15 mouse cellular contexts compared by ENCODE assay signal in genomic region chr12:12178391-12178790, GRCm38 (mm10).
A peak's percentile ranks its signal among the peaks of the same experiment; 100 is the strongest.
DNase-seq lines count a peak whose midpoint lies in the region; ATAC-seq and TF ChIP-seq lines count a peak whose summit lies in the region.
"Had no signal": no experiment of that assay in that cellular context is flagged by ENCODE, and none has a peak within 500 bp of the region (broad histone marks: within the 10 kb centered on the region; RNA-seq: fewer than 3 reads in every experiment).

No protein-coding gene starts in this region.

- WGBS in heart, adult 2 months: 47% methylated on average over 2 of the region's 2 CpGs
- 50% methylated on average over 2 of the region's 2 CpGs for WGBS in heart, embryonic 12.5 days
- WGBS in hindbrain, postnatal 0 days: 53% methylated on average over 2 of the region's 2 CpGs

- ATAC-seq in heart, embryonic 12.5 days (ENCODE audit: insufficient number of reproducible peaks, low FRiP score): no peak
- no peak for ATAC-seq in hindbrain, postnatal 0 days

- no peak overlapping the region for H3K4me3 ChIP-seq in heart, adult 2 months
- H3K4me3 ChIP-seq in heart, embryonic 12.5 days: no peak overlapping the region
- no peak overlapping the region for H3K4me3 ChIP-seq in hindbrain, postnatal 0 days (ENCODE audit: low read length)
- H3K4me3 ChIP-seq: limb, embryonic 12.5 days; lung, embryonic 15.5 days; midbrain, embryonic 12.5 days had no signal

- no peak for TF ChIP-seq EP300 in heart, adult 2 months (IDR thresholded peaks at IDR 0.05; ENCODE audit: insufficient read depth, low read depth, low read length)

- peaks cover 4% of the 10 kb centered on the region; the same call in 1 of the 2 replicates for H3K4me1 ChIP-seq in heart, adult 2 months (ENCODE audit: control insufficient read depth, insufficient read depth, low read length)
- H3K4me1 ChIP-seq in heart, embryonic 12.5 days (replicated peaks): peaks cover 35% of the 10 kb centered on the region
- H3K4me1 ChIP-seq in hindbrain, postnatal 0 days (ENCODE audit: insufficient read depth, low read length): peaks cover 8% of the 10 kb centered on the region

- no peaks in the 10 kb centered on the region for H3K9me3 ChIP-seq in heart, embryonic 12.5 days (replicated peaks)
- no peaks in the 10 kb centered on the region for H3K9me3 ChIP-seq in hindbrain, postnatal 0 days (ENCODE audit: low read length)
- H3K9me3 ChIP-seq: limb, embryonic 12.5 days; lung, embryonic 15.5 days; midbrain, embryonic 12.5 days had no signal

- peak overlapping the region; percentile 17; the same call in 1 of the 2 replicates for H3K27ac ChIP-seq in heart, adult 2 months
- no peak overlapping the region for H3K27ac ChIP-seq in heart, embryonic 12.5 days (ENCODE audit: poor library complexity, severe bottlenecking)
- H3K27ac ChIP-seq in hindbrain, postnatal 0 days: no peak overlapping the region
- H3K27ac ChIP-seq: limb, embryonic 12.5 days; lung, embryonic 15.5 days; midbrain, embryonic 12.5 days; stomach, postnatal 0 days had no signal

- H3K27me3 ChIP-seq in heart, adult 2 months (ENCODE audit: control insufficient read depth, insufficient read depth, low read length): no peaks in the 10 kb centered on the region
- H3K27me3 ChIP-seq in heart, embryonic 12.5 days (replicated peaks): 0 out of 2 replicates have a peak, but pooled peaks cover 4% of the 10 kb centered on the region
- H3K27me3 ChIP-seq in hindbrain, postnatal 0 days (ENCODE audit: insufficient read depth, low read length): no peaks in the 10 kb centered on the region
- H3K27me3 ChIP-seq: CH12.LX; limb, embryonic 12.5 days; lung, embryonic 15.5 days; midbrain, embryonic 12.5 days had no signal

- H3K36me3 ChIP-seq in heart, adult 2 months (ENCODE audit: control insufficient read depth, insufficient read depth, low read length): no peaks in the 10 kb centered on the region
- no peaks in the 10 kb centered on the region for H3K36me3 ChIP-seq in heart, embryonic 12.5 days
- no peaks in the 10 kb centered on the region for H3K36me3 ChIP-seq in hindbrain, postnatal 0 days (ENCODE audit: insufficient read depth, low read length)
- H3K36me3 ChIP-seq: limb, embryonic 12.5 days; lung, embryonic 15.5 days; midbrain, embryonic 12.5 days had no signal

- intact Hi-C loops in heart, adult 2 months (cut with DNase I): loop anchor here (5.0 to 10.0 kb wide), 4 partner anchors 84 to 1034 kb away; partner anchors contain the start of genes Fam49a and Mycn
- intact Hi-C loops in heart, postnatal 36 days (cut with DNase I): loop anchor here (5.0 to 10.0 kb wide), 2 partner anchors 46 to 219 kb away; no protein-coding TSS in a partner anchor

- no peak for TF ChIP-seq CTCF in heart, adult 2 months (IDR thresholded peaks at IDR 0.05)
- no peak for TF ChIP-seq CTCF in hindbrain, postnatal 0 days (IDR thresholded peaks at IDR 0.05; ENCODE audit: low read depth)

- H3K9ac ChIP-seq in heart, adult 2 months (ENCODE audit: low read depth, low read length): no peak overlapping the region
- H3K9ac ChIP-seq in heart, embryonic 12.5 days: no peak overlapping the region
- no peak overlapping the region for H3K9ac ChIP-seq in hindbrain, postnatal 0 days (replicated peaks; ENCODE audit: low read length)
- H3K9ac ChIP-seq: limb, embryonic 12.5 days; lung, embryonic 15.5 days; midbrain, embryonic 12.5 days had no signal

- DNase-seq in heart, adult 2 months: peak; percentile 47 to 69
- peak; percentile 4 for DNase-seq in retina, embryonic 14.5 days (ENCODE audit: low spot score)
- no peak for DNase-seq in retina, postnatal 1 day
- peak; percentile 28 for DNase-seq in gastrocnemius, postnatal 10 days
- DNase-seq in heart, postnatal 36 days: peak; percentile 40 to 45
- DNase-seq in hindbrain, postnatal 0 days (ENCODE audit: low spot score): no peak
- DNase-seq in kidney, adult 9 months: no peak
- DNase-seq: adrenal gland, postnatal 10 days; kidney, postnatal 14 days had no signal

- TF ChIP-seq POLR2A in heart, adult 2 months (IDR thresholded peaks at IDR 0.05; ENCODE audit: insufficient read depth, low read depth, low read length): no peak

- H3K79me2 ChIP-seq in heart, adult 2 months (replicated peaks; ENCODE audit: control insufficient read depth, insufficient read depth, low read length): no peaks in the 10 kb centered on the region

- H3K4me2 ChIP-seq in heart, embryonic 12.5 days: no peak overlapping the region
- no peak overlapping the region for H3K4me2 ChIP-seq in hindbrain, postnatal 0 days (ENCODE audit: low read depth, low read length)
- H3K4me2 ChIP-seq: limb, embryonic 12.5 days; lung, embryonic 15.5 days; midbrain, embryonic 12.5 days had no signal

Comparison
In these comparisons a context has a peak if more than half of its experiments do, and no peak if none do; other contexts are left out.
1. DNase-seq: peak in heart, adult 2 months (2 of 2), retina, embryonic 14.5 days (single experiment), gastrocnemius, postnatal 10 days (single experiment) and heart, postnatal 36 days (2 of 2); none in retina, postnatal 1 day (single experiment), hindbrain, postnatal 0 days (single experiment) and kidney, adult 9 months (single experiment).